Mouse (Mus musculus) frontal cortex, adult 2 months (tissue): ENCODE results near the gene Actb. TPM values are rescaled to one million over a fixed set of nuclear protein-coding genes. Genes with fewer than 3 reads are reported as not detected.

Source experiments
- DNase-seq, 2 experiments: peaks; one replicate each; pipeline ENCODE4 v3.0.0; 2022; ENCODE audit warnings: low spot score in 1 of 2; ENCODE audit errors: extremely low spot score in 1 of 2
- polyA plus RNA-seq: library from polyadenylated mRNA; depleted of rRNA; stranded (reverse); fragments of >200 nt; gene quantifications from 2 replicates; pipeline ENCODE4 v1.2.3, GENCODE M21; 2012

Gene Actb
- polyA plus RNA-seq, 1 experiment: 2,513 TPM

DNA sequence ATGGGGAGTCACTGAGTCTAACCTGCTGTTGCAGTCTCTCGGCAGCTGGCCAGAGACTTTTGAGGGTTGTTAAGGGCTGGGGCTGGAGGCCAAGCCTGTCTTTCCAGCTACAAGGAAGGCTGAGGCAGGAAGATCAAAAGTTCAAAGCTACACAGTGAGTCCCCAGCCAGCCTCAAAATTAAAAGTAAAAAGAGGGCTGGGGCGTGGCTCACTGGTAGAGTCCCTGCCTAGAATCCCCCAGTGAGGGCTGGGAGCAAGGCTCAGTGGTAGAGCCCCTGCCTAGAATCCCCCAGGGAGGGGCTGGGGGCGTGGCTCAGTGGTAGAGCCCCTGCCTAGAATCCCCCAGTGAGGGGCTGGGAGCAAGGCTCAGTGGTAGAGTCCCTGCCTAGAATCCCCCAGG is 17.2 kb upstream of the Actb start:
- DNase-seq: no peak

DNA sequence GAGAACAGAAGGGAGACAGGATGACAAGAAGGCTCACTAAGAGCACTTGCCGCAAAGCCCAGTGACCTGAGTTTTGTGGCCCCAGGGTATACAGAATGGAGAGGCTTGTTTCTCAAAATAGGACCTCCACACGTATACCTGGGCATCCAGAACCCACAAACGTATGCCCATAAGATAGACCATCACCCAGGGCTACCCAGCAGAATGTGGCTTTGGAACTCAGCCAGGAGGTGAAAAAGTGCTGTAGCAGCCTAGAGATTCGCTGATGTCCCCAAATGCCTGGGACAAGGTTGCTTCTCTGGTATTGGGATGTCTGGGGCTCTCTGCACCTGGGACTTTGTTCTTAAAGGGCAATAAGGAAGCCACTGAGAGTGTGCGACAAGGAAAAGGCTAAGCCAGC is 15.7 kb upstream of the Actb start:
- no peak for DNase-seq

DNA sequence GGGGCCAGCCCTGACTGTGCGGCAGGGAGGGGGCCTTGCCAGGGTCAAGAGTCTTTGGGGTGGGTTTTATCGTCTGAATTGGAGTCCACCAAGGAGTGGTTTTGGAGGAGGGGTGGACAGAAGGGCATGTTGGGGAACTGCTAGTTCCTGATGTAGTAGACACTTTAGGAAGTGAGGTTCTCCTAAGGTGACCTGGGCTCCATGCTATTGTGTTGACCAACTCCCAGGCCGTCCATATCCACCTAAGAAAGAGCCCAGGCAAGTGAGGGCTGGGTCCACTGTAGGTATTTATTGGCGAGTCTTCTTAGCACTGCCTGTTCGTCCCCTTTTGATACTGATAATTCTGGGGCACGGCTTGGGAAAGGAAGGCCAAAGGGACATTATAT is 14.5 kb upstream of the Actb start:
- no peak for DNase-seq

DNA sequence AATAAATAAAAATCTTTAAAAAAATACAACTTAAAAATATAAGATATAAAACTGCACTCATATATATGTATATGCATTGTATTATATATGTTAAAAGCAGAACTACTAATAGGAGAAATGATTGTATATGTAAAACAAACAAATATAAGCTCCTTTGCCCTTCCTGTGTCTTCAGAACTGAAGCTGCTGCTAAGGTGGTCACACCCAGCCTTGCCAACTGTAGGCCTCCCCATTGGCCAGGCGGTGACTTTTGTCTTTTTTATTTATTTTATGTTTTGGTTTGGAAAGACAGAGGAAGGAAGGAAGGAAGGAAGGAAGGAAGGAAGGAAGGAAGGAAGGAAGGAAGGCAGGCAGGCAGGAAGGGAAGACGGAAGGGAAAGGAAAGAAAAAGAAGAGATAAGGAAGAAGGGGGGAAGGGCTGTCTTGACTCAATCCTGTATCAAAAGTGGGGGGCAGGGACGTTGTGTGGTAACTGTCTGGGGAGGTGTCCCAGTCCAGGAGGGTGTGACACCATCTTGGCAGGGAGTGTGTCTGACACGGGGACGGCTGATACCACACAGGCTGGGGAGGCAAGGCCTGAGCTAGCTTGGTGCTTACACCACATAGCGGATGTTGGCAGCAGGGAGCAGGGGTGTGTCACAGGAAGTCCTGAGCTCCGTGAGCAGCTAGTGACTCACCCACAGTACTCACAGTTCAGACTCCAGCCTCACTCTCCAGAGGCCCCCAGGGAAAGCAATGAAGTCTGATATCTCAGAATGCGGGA is 13.9 kb upstream of the Actb start:
- no peak for DNase-seq

DNA sequence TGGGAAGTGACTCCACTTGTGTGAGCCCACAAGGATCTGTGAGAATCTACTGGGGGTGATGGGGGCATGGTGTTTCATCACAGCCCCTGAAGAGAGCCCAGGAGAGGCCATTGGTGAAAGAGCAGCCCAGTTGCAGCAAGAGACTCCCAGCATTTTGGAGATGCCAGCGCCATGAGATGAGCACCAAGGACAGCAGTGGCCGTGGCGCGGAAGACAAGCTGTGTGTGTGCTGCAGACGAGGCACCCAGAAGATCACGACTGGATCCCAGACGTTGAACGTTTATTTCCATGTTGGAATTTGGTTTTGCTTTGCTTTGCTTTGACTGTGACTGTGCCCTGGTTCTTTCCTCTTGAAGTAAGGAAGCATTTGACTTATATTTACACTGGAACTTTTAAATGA is 10.8 kb upstream of the Actb start:
- no peak for DNase-seq

DNA sequence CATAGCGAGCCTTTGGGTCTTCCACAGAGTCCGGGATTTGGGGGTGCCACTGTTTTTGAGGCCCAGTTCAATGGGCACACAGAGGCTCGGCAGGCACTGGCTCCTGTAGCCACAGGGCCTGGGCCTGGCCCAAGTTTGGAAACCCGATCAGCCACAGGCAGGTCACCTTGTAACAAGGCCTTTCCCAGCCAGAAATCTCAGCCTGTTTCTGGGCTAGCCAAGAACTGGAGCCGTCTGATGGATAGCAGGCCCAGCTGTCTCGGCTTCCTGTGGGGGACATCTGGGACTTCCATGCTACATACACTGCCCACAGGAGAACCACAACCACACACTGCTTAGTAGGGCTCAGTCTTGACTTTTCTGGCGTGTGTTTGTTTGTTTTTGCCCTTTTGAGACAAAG is 10.0 kb upstream of the Actb start:
- DNase-seq: no peak

DNA sequence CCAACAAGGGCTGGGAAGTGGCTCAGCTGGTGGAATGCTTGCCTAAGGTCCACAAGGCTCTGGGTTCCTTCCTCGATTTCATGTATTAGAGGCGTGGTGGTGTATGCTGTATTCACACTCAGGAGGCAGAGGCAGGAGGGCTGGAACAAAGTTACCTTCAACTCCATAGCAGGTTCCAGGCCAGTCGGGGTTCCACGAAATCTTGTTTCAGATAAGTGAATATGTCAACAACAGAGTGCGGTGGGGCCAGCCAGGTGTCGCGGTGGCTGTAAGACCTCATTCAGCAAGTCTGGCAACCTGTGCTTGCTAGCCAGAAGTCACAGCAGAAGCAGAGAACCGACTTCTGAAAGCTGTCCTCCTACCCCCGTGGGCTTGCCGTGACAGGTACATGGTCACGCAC is 8.7 kb upstream of the Actb start:
- no peak for DNase-seq

DNA sequence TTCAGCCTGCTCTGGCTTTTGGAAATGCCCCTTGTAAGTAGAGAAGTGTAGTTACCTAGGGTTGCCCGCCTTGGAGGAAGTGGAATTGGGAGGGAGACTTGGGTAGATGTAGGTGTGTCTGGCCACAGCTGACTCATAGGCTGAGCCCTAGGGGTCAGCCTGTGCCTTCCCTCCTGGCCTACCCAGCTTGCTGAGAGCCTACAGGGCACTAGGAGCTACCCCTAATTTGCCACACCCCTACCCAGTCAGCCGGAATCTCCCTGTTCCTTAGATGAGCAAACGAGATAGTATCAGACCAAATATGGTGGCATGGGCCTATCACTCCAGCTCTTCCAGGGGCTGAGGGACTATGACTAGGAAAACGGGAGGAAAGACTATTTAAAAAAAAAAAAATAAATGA is 6.2 kb upstream of the Actb start:
- DNase-seq: no peak

DNA sequence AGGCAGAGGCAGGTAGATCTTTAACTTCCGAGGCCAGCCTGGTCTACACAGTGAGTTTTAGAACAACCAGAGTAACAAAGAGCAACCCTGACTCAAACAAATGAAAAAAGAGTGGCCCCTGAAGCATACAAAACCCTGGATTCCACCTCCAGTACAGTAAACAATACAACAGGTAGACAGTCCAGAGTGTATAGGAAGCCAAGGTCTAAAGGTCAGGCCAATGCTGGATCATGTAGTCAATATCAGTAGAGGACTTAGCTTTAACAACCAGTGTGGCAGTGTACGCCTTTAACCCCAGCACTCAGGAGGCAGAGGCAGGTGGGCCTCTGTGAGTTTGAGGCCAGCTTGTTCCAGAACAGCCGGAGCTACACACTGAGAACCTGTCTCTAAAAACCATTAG is 5.8 kb upstream of the Actb start:
- DNase-seq: no peak

DNA sequence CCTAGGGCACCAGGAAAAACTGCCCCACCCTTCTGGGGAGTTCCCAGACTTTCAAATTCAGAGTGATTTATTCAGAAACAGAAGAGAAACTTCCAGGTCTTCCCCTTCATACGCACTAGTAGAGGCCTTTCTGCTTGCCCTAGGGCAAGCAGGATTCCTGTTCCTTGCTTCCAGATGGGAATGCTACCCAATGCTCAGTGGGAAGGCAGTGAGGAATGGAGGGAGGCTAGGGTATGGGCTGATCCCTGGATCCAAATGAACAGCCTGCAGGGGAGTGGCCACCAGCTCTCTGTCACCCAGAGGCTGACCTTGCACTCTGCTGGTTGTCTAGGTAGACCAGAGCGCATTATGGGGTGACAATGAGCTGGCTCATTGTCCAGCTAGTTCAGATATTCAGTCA is 5.1 kb upstream of the Actb start:
- no peak for DNase-seq

DNA sequence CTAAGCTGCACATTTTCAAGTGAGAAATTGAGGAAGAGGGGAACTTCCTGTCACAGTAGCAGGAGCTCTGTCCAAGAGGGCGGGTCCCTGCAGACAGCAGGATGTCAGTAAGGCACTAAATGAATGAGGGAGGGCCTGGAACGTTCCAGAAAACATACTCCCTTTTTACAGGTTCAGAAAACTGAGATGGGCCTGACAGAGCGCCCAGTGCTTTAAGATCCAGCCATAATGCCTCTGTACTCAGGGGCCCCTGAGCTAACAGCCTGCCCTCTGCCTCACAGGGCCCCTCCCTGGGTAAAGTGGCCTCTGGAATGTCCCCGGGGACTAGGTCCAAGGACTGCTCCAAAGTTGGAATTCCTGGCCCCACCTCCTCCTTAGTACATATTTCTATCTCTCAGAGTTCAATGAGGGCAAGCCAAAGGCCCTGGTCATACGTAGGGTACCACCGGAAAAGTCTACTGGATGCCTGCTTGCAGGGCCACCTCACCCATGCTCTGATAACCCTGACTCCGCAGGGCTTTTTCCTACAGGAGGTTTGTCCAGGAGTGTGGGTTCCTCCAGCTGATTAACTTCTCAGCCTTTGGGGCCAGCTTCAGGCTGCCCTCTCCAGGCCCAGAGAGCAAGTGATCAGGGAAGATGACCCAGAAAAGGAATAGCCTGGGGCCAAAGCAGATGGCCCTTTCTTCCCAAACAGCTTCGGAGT is 3.2 kb upstream of the Actb start:
- DNase-seq: no peak

DNA sequence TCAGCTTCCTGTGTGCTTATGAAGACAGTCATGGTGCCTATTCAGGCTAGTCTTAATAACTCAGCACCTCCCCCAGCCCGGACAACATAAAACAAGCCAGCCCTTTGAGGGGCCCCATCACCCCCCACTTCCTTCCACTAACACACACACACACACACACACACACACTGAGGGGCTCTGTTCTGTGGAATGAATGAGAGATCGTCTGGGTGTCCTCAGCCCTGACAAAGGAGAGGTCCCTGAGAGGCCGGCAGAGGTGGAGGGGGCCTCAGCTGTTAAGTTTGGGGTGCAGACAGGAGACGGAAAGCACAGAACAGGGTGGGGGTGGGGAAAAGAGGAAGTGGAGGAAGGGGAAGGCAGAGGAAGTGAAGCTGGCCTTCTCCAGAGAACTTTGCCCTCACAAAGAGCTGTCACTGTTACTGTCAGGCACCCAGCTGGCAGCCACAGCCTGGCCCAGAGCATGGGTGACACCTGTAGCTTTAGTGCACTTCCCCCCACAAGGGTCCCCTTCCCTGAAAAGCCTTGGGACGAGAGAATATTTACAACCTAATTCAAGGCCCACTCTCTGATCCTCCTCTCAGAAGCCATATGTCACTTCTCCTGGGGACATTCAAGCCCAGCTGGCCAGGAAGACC is 2.5 kb upstream of the Actb start:
- DNase-seq: no peak

DNA sequence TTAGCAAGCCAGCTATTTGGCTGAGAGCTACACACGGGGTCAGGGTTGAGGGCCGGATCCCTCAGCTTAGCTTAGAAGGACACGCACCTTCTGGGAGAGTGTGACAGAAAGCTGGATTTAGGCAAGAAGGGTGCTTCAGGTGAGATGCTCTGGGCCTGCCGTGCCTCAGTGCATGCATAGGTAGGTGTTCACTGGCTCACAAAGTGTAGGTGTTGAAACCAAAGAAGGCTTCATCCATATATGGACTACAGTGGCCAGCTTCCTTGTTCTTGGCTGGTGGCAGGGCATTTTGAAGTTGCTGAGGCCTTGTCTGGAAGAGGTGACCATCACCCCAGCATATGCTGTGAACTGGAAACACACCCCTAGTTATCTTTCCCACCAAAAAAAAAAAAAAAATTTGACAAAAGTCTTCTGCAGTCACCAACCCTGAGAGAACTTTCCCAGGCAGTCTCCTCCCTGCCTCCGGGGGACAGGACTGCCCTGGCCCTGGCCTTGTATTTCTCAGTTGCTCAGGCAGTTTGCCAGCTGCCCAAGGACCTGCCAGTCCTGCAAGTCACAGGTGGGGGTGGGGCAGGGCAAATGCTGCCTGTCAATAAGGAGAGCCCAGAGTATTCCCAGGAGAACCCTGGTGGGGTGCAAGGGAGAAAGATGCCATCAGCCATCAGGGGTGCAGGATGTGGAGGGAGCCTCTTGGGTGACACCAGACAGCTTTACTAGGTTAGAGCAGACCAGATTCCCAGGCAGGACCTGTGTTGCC is 1.4 kb upstream of the Actb start:
- no peak for DNase-seq

DNA sequence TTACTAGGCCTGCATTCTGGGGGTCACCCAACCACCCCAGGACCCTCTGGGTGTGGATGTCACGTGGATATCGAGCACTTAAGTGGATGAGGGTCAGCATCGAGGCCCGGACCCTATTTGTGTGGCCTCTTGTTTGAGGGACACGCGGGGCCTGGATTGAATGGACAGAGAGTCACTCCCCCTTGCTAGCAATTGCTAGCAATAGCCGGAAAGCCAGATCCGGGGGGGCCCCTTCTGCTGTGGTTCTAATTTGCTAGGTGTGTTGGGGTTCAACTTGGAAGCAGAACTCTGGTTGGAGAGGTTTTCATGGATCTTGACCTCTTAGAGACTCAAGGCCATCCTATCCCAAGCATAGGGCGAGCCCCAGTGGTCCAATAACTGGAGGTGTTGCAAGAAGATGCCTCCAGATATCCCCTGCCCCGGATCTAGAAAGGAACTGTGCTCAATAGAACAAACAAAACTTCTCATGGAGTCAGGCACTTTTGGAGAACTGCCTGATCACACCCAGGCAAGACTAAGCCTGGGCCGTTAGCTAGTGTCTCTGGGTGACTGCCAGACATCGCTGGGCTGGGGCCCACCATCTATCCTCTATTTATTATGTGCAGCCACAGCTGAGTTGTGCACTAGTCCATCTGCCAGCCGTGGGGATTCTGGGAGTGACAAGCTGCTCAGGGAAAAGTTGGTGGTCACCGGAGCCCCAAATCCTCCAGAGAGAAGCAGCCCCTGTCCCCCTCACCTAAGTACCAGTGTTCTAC is 671 bp upstream of the Actb start:
- peak in 1 of 2 experiments; percentile 54 for DNase-seq

DNA sequence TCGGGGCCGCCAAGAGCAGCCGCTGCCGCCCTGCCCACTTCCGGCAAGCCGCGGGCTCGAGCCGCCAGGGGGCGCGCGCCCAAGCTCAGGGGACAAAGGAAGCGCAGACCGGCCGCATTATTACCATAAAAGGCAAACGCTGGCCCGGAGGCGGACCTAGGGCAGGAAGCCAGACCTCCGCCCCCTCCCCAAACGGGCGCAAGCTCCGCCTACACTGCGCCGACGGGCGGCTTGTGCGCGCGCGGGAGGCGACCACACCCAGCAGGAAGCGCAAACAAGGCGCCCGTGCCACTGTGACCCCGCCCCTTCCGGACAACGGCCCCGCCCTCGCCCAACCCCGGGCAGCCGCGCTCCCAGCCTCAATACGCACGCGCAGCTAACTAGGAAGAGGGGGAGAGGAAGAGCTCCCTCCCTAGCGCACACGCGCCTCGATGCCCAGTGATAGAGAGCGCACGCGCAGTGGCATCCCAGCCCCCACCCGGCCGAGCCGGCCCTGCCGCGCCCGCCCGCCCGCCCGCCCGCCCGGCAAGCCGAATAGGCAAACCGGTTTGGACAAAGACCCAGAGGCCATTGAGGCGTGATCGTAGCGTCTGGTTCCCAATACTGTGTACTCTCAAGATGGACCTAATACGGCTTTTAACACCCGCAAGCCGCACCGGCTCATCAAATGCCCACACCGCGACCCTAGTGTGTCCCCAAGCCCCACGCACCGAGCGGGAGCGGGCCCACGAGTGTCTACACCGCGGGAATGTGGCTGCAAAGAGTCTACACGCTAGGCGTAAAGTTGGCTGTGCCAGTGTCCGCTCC is 626 bp downstream of the Actb start:
- DNase-seq: peak; percentile 98 to 99

DNA sequence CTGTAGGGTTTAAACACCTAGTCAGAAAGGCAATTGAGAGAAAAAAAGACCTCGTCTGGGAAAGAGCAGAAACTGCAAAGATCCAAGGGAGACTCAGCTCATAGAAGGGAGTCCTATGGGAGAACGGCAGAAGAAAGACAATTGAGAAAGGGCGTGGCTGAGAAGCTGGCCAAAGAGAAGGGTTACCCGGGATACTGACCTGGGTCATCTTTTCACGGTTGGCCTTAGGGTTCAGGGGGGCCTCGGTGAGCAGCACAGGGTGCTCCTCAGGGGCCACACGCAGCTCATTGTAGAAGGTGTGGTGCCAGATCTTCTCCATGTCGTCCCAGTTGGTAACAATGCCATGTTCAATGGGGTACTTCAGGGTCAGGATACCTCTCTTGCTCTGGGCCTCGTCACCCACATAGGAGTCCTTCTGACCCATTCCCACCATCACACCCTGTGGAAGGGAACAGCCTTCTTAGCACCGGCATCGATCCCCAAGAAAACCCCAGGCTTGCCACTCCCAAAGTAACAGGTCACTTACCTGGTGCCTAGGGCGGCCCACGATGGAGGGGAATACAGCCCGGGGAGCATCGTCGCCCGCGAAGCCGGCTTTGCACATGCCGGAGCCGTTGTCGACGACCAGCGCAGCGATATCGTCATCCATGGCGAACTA is 1.4 kb downstream of the Actb start:
- no peak for DNase-seq

DNA sequence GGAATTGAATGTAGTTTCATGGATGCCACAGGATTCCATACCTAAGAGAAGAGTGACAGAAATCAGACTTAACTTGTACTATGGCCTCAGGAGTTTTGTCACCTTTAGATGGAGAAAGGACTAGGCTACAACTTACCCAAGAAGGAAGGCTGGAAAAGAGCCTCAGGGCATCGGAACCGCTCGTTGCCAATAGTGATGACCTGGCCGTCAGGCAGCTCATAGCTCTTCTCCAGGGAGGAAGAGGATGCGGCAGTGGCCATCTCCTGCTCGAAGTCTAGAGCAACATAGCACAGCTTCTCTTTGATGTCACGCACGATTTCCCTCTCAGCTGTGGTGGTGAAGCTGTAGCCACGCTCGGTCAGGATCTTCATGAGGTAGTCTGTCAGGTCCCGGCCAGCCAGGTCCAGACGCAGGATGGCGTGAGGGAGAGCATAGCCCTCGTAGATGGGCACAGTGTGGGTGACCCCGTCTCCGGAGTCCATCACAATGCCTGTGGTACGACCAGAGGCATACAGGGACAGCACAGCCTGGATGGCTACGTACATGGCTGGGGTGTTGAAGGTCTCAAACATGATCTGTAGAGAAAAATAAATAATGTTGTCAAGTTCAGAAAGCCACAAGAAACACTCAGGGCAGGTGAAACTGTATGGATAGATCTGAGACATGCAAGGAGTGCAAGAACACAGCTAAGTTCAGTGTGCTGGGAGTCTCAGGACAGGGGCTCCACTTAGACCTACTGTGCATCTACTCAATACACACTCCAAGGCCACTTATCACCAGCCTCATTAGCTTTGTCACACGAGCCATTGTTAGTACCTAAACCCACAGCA is 2.1 kb downstream of the Actb start:
- DNase-seq: no peak

DNA sequence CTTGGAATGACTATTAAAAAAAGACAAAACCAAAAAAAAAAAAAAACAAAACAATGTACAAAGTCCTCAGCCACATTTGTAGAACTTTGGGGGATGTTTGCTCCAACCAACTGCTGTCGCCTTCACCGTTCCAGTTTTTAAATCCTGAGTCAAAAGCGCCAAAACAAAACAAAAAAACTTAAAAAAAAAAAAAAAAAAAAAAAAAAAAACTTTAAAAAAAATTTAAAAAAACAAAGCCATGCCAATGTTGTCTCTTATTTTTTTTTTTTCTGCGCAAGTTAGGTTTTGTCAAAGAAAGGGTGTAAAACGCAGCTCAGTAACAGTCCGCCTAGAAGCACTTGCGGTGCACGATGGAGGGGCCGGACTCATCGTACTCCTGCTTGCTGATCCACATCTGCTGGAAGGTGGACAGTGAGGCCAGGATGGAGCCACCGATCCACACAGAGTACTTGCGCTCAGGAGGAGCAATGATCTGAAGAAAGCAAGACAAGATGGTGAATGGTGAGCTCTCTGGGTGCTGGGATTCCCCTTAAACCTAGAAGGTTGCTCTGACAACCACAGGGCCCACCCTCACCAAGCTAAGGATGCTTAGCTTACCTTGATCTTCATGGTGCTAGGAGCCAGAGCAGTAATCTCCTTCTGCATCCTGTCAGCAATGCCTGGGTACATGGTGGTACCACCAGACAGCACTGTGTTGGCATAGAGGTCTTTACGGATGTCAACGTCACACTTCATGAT is 2.9 kb downstream of the Actb start:
- DNase-seq: no peak
